Mouse (Mus musculus): ENCODE data around the gene Gm5134. TPM values are rescaled to one million over a fixed set of nuclear protein-coding genes. Genes with fewer than 3 reads are reported as not detected.

Gene Gm5134
- polyA plus RNA-seq (2015; fragmentation: Nextera tagmentation; extraction: Ambion mirVana) = not detected in 2 replicates

DNA sequence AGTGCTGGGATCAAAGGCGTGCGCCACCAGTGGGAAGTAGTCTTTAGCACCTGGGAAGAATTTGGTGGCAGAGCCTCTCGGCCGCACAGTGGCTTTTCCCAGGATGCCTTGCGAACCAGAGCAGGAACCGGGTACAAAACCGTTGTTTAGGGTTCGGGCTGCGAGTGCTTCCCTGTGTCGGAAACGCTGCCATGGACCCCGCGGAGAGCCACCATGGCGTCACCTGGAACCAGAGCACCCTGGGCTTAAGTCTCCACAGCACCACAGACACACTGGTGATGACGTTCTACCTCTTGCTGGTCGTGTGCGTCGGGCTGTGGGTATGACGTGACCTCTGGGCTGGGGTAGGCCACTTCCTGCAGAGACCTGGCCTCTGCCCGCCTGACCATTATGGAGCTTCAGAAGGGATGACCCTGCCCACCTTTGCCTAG is at the start of gene Gm5134:
Gene Gm5134, plus strand, starts transcription at position 134 of the 431 bp plus-strand sequence.

DNA sequence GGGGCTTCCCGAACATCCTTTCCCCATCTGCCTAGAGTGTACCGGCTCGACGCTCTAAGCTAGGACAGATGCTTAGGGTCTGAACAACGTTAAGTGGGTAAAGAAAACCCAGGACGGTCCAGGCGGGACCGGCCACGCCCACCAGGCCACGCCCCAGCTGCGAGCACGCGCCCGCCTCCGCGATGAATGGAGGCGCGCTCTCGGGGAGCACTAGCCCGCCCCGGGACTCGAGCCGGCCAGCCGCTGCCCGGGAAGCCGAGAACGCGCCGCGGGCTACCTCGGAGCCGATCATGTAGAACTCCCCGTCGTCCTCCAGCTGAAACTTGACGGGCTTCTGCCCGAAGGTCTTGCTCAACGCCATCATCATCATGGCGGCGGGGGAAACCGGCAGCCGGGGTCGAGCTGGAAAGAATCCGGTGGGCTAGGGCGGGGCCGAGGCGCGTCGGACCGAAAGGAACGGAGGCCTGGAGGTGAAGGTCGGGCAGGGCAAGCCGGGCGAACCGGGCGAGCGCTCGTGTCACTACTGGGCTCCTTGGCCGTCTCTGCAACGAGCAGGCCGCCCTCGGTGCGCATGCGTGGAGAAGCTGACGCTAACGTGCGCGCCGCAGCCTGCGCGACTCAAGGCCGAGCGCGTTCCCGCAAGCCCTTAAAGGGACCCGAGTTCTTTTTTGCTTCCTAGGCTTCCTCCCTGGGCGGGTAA is 33.1 kb upstream of the Gm5134 start, which contains the start of gene Smarcb1:
Gene Smarcb1, minus strand, starts transcription at position 592 of the 700 bp plus-strand sequence.

DNA sequence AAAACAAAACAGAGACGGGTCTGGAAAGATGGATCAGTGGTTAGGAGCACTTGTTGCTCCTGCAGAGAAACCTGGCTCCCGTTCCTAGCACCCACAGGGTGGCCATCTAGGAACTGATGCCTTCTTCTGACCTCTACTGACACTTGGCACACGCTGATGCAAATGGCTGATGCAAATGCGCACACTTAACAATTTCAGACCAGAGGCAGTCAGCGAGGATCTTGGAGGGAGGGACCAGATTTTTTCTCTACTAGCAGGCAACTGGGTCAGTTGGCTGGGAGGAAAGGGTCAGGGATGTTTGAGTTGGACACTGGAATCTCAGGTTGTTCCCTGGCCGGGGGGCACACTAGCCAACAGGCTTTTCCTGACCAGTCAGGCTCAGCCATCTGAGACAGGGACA is 21.4 kb upstream of the Gm5134 start, which contains the start of gene Chchd10:
Gene Chchd10, plus strand, starts transcription at position 240 of the 400 bp plus-strand sequence.

DNA sequence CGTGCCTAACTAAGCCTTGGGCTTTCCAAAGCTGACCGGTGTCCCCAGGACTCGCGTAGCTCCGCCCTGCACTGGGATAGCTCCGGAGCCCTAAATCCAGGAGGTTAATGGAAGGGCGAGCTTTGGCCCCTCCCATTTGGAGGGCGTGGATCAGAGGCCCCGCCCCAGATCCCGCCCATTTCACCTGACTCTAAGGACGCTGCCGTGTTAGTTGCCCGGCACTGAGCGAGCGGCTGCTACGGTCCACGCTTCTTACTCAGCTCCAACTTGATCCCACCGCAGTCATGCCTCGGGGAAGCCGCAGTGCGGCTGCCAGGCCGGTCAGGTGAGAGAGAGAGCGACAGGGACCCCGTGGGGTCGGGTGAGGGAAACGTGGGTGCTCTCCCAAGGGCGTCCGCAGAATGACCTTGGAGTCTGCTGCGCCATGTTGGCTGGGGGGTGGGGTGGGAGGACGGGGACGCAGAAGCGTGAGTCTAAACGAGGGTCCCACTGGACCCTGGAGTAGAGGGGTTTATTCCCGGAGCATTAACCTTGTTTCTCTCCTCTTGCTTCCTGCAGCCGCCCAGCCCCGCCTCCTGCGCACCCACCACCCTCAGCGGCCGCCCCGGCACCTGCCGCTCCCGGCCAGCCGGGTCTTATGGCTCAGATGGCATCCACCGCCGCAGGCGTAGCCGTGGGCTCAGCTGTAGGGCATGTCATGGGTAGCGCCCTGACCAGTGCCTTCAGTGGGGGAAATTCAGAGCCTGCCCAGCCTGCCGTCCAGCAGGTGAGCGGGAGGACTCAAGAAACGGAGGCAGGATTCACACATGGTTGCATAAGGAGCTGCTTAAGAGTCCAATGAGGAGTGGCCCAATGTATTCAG is 18.4 kb upstream of the Gm5134 start, which contains the start of gene Mmp11:
Gene Mmp11, minus strand, starts transcription at position 817 of the 862 bp plus-strand sequence.

DNA sequence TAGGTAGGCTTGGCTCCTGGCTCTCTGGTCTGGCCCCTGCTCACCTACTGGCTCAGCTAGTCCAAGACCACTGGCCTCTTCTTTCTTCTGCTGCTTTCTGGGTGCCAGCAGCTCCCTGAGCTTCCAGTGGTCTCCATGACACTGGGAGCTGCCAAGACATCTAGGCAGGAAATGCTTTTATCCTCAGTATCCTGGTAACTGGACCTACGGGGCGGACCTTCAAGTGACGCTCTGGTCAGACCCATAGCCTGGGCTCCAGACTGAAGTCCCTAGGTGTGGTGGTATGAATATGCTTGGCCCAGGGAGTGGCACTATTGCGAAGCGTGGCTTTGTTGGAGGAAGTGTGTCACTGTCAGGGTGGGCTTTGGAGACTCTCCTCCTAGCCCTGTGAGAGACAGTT is 13.8 kb upstream of the Gm5134 start, which contains the start of gene Gm867:
Gene Gm867, minus strand, starts transcription at position 153 of the 400 bp plus-strand sequence.

DNA sequence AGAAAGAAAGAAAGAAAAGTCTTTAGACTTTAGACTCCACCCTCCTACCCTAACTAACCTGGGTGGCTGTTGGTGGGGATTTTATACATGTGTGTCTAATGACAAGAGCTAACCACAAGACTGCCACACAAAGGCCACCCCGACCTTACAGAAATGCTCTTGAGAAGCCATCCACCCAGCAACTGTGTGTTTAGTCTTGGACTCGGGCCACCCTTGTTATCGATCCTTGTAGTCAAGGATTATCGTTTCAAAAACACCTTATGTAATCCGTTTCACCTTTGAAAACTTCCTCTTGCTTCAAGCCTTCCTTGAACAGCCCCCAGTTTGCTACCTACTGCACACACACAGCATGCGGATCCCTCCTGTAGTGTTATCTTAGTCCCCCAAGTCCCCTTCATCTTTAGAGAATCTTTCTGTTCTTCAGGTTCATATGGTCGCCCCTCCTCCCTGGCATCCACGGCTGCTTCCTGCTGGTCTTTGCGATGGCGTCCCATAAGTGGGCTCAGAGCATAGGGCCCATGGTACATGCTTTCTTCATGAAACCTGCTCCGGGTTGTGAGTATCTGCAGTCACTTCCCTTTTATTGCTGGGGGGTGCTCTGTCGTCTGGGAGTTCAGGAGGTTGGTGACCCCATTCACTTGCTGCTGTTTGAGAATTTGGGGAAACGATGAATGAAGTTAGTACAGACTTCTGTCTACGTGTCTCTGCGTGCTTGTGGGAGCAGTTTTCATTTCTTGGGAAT is 11.4 kb upstream of the Gm5134 start, which contains the start of gene Vpreb3:
Gene Vpreb3, plus strand, starts transcription at position 322 of the 742 bp plus-strand sequence.

DNA sequence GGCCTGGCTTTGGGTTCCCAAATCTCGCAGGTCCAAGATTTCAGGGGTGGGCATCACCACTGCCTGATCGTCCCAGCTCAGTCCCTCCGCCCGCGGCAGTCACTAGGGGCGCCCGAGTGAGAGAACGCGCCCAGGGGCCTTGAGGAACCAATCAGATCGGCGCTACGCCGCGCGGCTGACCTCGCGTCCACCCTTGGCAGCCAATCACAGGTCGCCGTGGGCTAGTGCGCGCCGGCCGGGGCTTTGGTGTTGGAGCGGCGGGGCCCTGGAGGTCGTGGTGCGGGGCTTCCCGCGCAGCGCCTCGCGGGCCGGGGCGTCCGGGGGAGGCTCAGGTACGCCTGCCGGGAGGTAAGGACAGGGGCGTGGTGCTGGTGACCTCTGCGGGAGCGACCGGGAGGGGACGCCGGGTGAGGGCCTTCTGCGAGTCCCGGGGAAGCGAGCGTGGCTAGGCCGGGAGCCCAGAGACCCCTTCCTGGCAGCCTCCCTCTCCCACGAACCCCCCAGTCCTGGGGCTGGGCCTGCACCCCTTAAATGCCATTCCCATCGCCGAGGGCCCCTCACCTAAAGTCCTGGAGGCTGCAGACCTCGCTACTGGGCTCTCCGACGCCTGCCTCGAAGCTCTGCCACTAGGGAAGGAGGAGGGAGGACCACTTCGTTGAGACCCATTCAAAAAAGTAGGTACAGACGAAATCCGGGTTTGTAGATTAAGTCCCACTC is 78.2 kb downstream of the Gm5134 start, which contains the start of gene Zfp280b:
Gene Zfp280b, plus strand, starts transcription at position 249 of the 717 bp plus-strand sequence.

Other genes starting within 250 kb of the Gm5134 start
- gene Cabin1, start 190.2 kb upstream of the Gm5134 start, polyA plus RNA-seq (2015; fragmentation: Nextera tagmentation; extraction: Ambion mirVana) = 26.2 and 30.1 TPM in 2 replicates
- 18.3 and 25.7 TPM in 2 replicates for gene Ddt, start 181.1 kb upstream of the Gm5134 start, polyA plus RNA-seq (2015; fragmentation: Nextera tagmentation; extraction: Ambion mirVana)
- gene Gm20441, start 173.6 kb upstream of the Gm5134 start, polyA plus RNA-seq (2015; fragmentation: Nextera tagmentation; extraction: Ambion mirVana) = not detected in 2 replicates
- 2.4 and 3.0 TPM in 2 replicates for gene Gstt3, start 173.1 kb upstream of the Gm5134 start, polyA plus RNA-seq (2015; fragmentation: Nextera tagmentation; extraction: Ambion mirVana)
- 6.4 and 7.5 TPM in 2 replicates for gene Gstt1, start 155.9 kb upstream of the Gm5134 start, polyA plus RNA-seq (2015; fragmentation: Nextera tagmentation; extraction: Ambion mirVana)
- gene Gstt4, start 132.0 kb upstream of the Gm5134 start, polyA plus RNA-seq (2015; fragmentation: Nextera tagmentation; extraction: Ambion mirVana) = not detected in 2 replicates
- gene Gstt2, start 117.1 kb upstream of the Gm5134 start, polyA plus RNA-seq (2015; fragmentation: Nextera tagmentation; extraction: Ambion mirVana) = 16.2 and 20.3 TPM in 2 replicates
- 666 and 688 TPM in 2 replicates for gene Mif, start 94.3 kb upstream of the Gm5134 start, polyA plus RNA-seq (2015; fragmentation: Nextera tagmentation; extraction: Ambion mirVana)
- gene Derl3, start 61.1 kb upstream of the Gm5134 start, polyA plus RNA-seq (2015; fragmentation: Nextera tagmentation; extraction: Ambion mirVana) = 0.67 and 1.0 TPM in 2 replicates
- 64.1 and 66.6 TPM in 2 replicates for gene Smarcb1, start 32.9 kb upstream of the Gm5134 start, polyA plus RNA-seq (2015; fragmentation: Nextera tagmentation; extraction: Ambion mirVana)
- 83.0 and 91.7 TPM in 2 replicates for gene Chchd10, start 21.4 kb upstream of the Gm5134 start, polyA plus RNA-seq (2015; fragmentation: Nextera tagmentation; extraction: Ambion mirVana)
- gene Mmp11, start 18.0 kb upstream of the Gm5134 start, polyA plus RNA-seq (2015; fragmentation: Nextera tagmentation; extraction: Ambion mirVana) = 9.6 and 12.3 TPM in 2 replicates
- 15.8 and 17.8 TPM in 2 replicates for gene Gm867, start 13.8 kb upstream of the Gm5134 start, polyA plus RNA-seq (2015; fragmentation: Nextera tagmentation; extraction: Ambion mirVana)
- 41.2 and 56.8 TPM in 2 replicates for gene Vpreb3, start 11.5 kb upstream of the Gm5134 start, polyA plus RNA-seq (2015; fragmentation: Nextera tagmentation; extraction: Ambion mirVana)
- gene Zfp280b, start 78.1 kb downstream of the Gm5134 start, polyA plus RNA-seq (2015; fragmentation: Nextera tagmentation; extraction: Ambion mirVana) = 4.9 and 5.5 TPM in 2 replicates
- gene Slc5a4b, start 156.4 kb downstream of the Gm5134 start, polyA plus RNA-seq (2015; fragmentation: Nextera tagmentation; extraction: Ambion mirVana) = not detected in 2 replicates
- not detected in 2 replicates for gene Slc5a4a, start 192.9 kb downstream of the Gm5134 start, polyA plus RNA-seq (2015; fragmentation: Nextera tagmentation; extraction: Ambion mirVana)

Data from spleen, postnatal 0 days (tissue).